Mouse (Mus musculus) megakaryocyte, embryonic 14.5 days (primary cell): ENCODE measurements around the gene Prph. TPM values are rescaled to one million over a fixed set of nuclear protein-coding genes. Genes with fewer than 3 reads are reported as not detected.

ENCODE experiments used
- H3K27me3 ChIP-seq: replicated peaks from 2 replicates; pipeline ENCODE3; 2012; ENCODE audit warnings: inconsistent platforms
- H3K36me3 ChIP-seq: replicated peaks from 2 replicates; pipeline ENCODE3; 2012; ENCODE audit warnings: low read length, inconsistent platforms, mixed read lengths
- H3K4me1 ChIP-seq: 2 replicates; pipeline ENCODE4 v1.6.1; 2012; ENCODE audit warnings: inconsistent platforms
- H3K4me3 ChIP-seq: replicated peaks from 2 replicates; pipeline ENCODE3; 2012; ENCODE audit warnings: moderate library complexity, mild to moderate bottlenecking, inconsistent platforms
- H3K9me3 ChIP-seq: 2 replicates; pipeline ENCODE4 v1.6.1; 2012; ENCODE audit warnings: inconsistent platforms
- FLI1 ChIP-seq: IDR thresholded peaks from 2 replicates; pipeline ENCODE4 v1.6.1; 2012; ENCODE audit warnings: low read length, inconsistent platforms, mixed read lengths
- GATA1 ChIP-seq: IDR thresholded peaks from 3 replicates; pipeline ENCODE4 v1.6.1; 2012; ENCODE audit warnings: mixed read lengths, low read length, inconsistent platforms, borderline replicate concordance
- polyA plus RNA-seq: library from polyadenylated mRNA; stranded (reverse); fragments of >175 nt; gene quantifications from 2 replicates; pipeline ENCODE4 v1.2.3, GENCODE M21; 2012; ENCODE audit warnings: low replicate concordance; ENCODE audit not compliant: insufficient read depth

Gene Prph
- polyA plus RNA-seq, 1 experiment, result not detected

- TF ChIP-seq GATA1, result no peak
- TF ChIP-seq FLI1, result no peak
- H3K27me3 ChIP-seq, result peaks cover 93% of the 10 kb centered on the region
- H3K9me3 ChIP-seq, result no peaks in the 10 kb centered on the region
- H3K36me3 ChIP-seq, result no peaks in the 10 kb centered on the region
- H3K4me3 ChIP-seq, result peak overlapping the region; percentile 48
- peaks cover 62% of the 10 kb centered on the region for H3K4me1 ChIP-seq
Observed at GRCm38 (mm10) chr15:99095356-99095755, 40.4 kb downstream of the Prph start.

- no peak for TF ChIP-seq GATA1
- TF ChIP-seq FLI1, result no peak
- no peaks in the 10 kb centered on the region for H3K9me3 ChIP-seq
- H3K36me3 ChIP-seq, result no peaks in the 10 kb centered on the region
- peak overlapping the region; percentile 88 for H3K4me3 ChIP-seq
- H3K27me3 ChIP-seq, result peaks cover 93% of the 10 kb centered on the region
- H3K4me1 ChIP-seq, result peaks cover 62% of the 10 kb centered on the region
Observed at GRCm38 (mm10) chr15:99096061-99096793, 41.3 kb downstream of the Prph start.

GRCm38 (mm10) chr15:99096831-99097500 lies 42.0 kb downstream of the Prph start:
- TF ChIP-seq GATA1, result no peak
- TF ChIP-seq FLI1, result no peak
- H3K9me3 ChIP-seq, result no peaks in the 10 kb centered on the region
- no peaks in the 10 kb centered on the region for H3K36me3 ChIP-seq
- H3K27me3 ChIP-seq, result peaks cover 94% of the 10 kb centered on the region
- peak overlapping the region; percentile 88 for H3K4me3 ChIP-seq
- peaks cover 59% of the 10 kb centered on the region for H3K4me1 ChIP-seq

GRCm38 (mm10) chr15:99097840-99098492 lies 43.0 kb downstream of the Prph start:
- H3K4me1 ChIP-seq, result peaks cover 55% of the 10 kb centered on the region
- no peaks in the 10 kb centered on the region for H3K36me3 ChIP-seq
- H3K9me3 ChIP-seq, result no peaks in the 10 kb centered on the region
- peak overlapping the region; percentile 88 for H3K4me3 ChIP-seq
- peaks cover 84% of the 10 kb centered on the region for H3K27me3 ChIP-seq
- no peak for TF ChIP-seq FLI1
- no peak for TF ChIP-seq GATA1

GRCm38 (mm10) chr15:99098493-99098861 lies 43.5 kb downstream of the Prph start:
- H3K4me3 ChIP-seq, result peak overlapping the region; percentile 88
- TF ChIP-seq GATA1, result no peak
- TF ChIP-seq FLI1, result no peak

GRCm38 (mm10) chr15:99099139-99099556 lies 44.2 kb downstream of the Prph start:
- H3K36me3 ChIP-seq, result no peaks in the 10 kb centered on the region
- H3K4me3 ChIP-seq, result peak overlapping the region; percentile 1
- no peak for TF ChIP-seq FLI1
- no peak for TF ChIP-seq GATA1
- H3K4me1 ChIP-seq, result peaks cover 45% of the 10 kb centered on the region
- peaks cover 77% of the 10 kb centered on the region for H3K27me3 ChIP-seq
- no peaks in the 10 kb centered on the region for H3K9me3 ChIP-seq

More at GRCm38 (mm10) chr15:99098493-99098861, 43.5 kb downstream of the Prph start:
- Histone ChIP-seq H3K27me3 (peaks cover 79% of the 10 kb centered on the region), H3K36me3 (no peaks in the 10 kb centered on the region), H3K4me1 (peaks cover 50% of the 10 kb centered on the region), H3K9me3 (no peaks in the 10 kb centered on the region)

GRCm38 (mm10) chr15:99099984-99100383 lies 45.0 kb downstream of the Prph start:
- TF ChIP-seq FLI1 (no peak), GATA1 (no peak)
- no peaks in the 10 kb centered on the region for H3K9me3 ChIP-seq
- H3K27me3 ChIP-seq, result peaks cover 70% of the 10 kb centered on the region
- no peaks in the 10 kb centered on the region for H3K36me3 ChIP-seq
- H3K4me1 ChIP-seq, result peaks cover 40% of the 10 kb centered on the region
- H3K4me3 ChIP-seq, result no peak overlapping the region

GRCm38 (mm10) chr15:99105238-99105637 lies 50.3 kb downstream of the Prph start:
- no peaks in the 10 kb centered on the region for H3K9me3 ChIP-seq
- H3K4me1 ChIP-seq, result peaks cover 5% of the 10 kb centered on the region
- H3K4me3 ChIP-seq, result no peak overlapping the region
- H3K27me3 ChIP-seq, result peaks cover 37% of the 10 kb centered on the region
- H3K36me3 ChIP-seq, result no peaks in the 10 kb centered on the region
- TF ChIP-seq FLI1 (no peak), GATA1 (no peak)

- TF ChIP-seq FLI1 (no peak), GATA1 (no peak)
- Histone ChIP-seq H3K4me1 (peaks cover 16% of the 10 kb centered on the region), H3K27me3 (peaks cover 26% of the 10 kb centered on the region), H3K4me3 (no peak overlapping the region), H3K9me3 (no peaks in the 10 kb centered on the region), H3K36me3 (no peaks in the 10 kb centered on the region)
Observed at GRCm38 (mm10) chr15:99107866-99108265, 52.9 kb downstream of the Prph start.

Other genes with a start within 250 kb of the Prph start
- gene Ddn, start 245.7 kb upstream of the Prph start, polyA plus RNA-seq, result 0.32 and 0.73 TPM in 2 replicates
- gene Prkag1, start 223.7 kb upstream of the Prph start, polyA plus RNA-seq, result 237 and 264 TPM in 2 replicates
- 11.9 and 17.8 TPM in 2 replicates for gene Kmt2d, start 184.0 kb upstream of the Prph start, polyA plus RNA-seq
- gene Rhebl1, start 160.6 kb upstream of the Prph start, polyA plus RNA-seq, result 0.19 TPM in 1 of 2 replicates, not detected in the other
- gene Dhh, start 156.6 kb upstream of the Prph start, polyA plus RNA-seq, result not detected in 2 replicates
- gene Lmbr1l, start 136.9 kb upstream of the Prph start, polyA plus RNA-seq, result 0.87 and 4.8 TPM in 2 replicates
- gene Tuba1b, start 120.6 kb upstream of the Prph start, polyA plus RNA-seq, result 19.4 and 182 TPM in 2 replicates
- 2.5 and 169 TPM in 2 replicates for gene Gm49450, start 101.6 kb upstream of the Prph start, polyA plus RNA-seq
- 40.3 and 115 TPM in 2 replicates for gene Tuba1a, start 101.5 kb upstream of the Prph start, polyA plus RNA-seq
- 62.0 and 103 TPM in 2 replicates for gene Tuba1c, start 25.3 kb upstream of the Prph start, polyA plus RNA-seq
- 27.8 and 75.4 TPM in 2 replicates for gene Troap, start 19.4 kb downstream of the Prph start, polyA plus RNA-seq
- not detected in 2 replicates for gene C1ql4, start 32.6 kb downstream of the Prph start, polyA plus RNA-seq
- not detected in 2 replicates for gene Dnajc22, start 38.0 kb downstream of the Prph start, polyA plus RNA-seq
- 5.3 and 8.2 TPM in 2 replicates for gene Spats2, start 70.7 kb downstream of the Prph start, polyA plus RNA-seq
- not detected in 2 replicates for gene Kcnh3, start 169.7 kb downstream of the Prph start, polyA plus RNA-seq
- gene Mcrs1, start 196.8 kb downstream of the Prph start, polyA plus RNA-seq, result 24.2 and 57.0 TPM in 2 replicates
- gene Prpf40b, start 239.9 kb downstream of the Prph start, polyA plus RNA-seq, result 14.7 and 16.8 TPM in 2 replicates
- gene Fam186b, start 240.7 kb downstream of the Prph start, polyA plus RNA-seq, result not detected in 2 replicates